Comparison of ENCODE assay signal across 12 mouse cellular contexts in genomic region chr12:104584408-104584807, GRCm38 (mm10).
DNase-seq lines count a peak whose midpoint lies in the region; ATAC-seq and TF ChIP-seq lines count a peak whose summit lies in the region.
"Had no signal": no experiment of that assay in that cellular context is flagged by ENCODE, and none has a peak within 500 bp of the region (broad histone marks: within the 10 kb centered on the region; RNA-seq: fewer than 3 reads in every experiment).

No protein-coding gene starts in this region.

- H3K9ac ChIP-seq in hindbrain, embryonic 12.5 days: no peak overlapping the region
- no peak overlapping the region for H3K9ac ChIP-seq in intestine, embryonic 15.5 days
- no peak overlapping the region for H3K9ac ChIP-seq in stomach, postnatal 0 days (ENCODE audit: low read length)
- H3K9ac ChIP-seq: limb, embryonic 12.5 days had no signal

- ATAC-seq in hindbrain, embryonic 12.5 days (ENCODE audit: low FRiP score): no peak
- ATAC-seq in intestine, embryonic 15.5 days: no peak
- no peak for ATAC-seq in stomach, postnatal 0 days (ENCODE audit: low FRiP score, low TSS enrichment)

- TF ChIP-seq POLR2A in testis, adult 2 months (IDR thresholded peaks at IDR 0.05; ENCODE audit: control insufficient read depth, low read depth, low read length): no peak

- 63% methylated on average over 9 of the region's 9 CpGs for WGBS in hindbrain, embryonic 10.5 days
- WGBS in hindbrain, embryonic 12.5 days: 75% methylated on average over 9 of the region's 9 CpGs
- 51% methylated on average over 9 of the region's 9 CpGs for WGBS in intestine, embryonic 15.5 days
- 57% methylated on average over 9 of the region's 9 CpGs for WGBS in stomach, postnatal 0 days

- intact Hi-C loops in left cerebral cortex, postnatal 10 days (cut with DNase I): no loop called here

- DNase-seq in hindbrain, embryonic 10.5 days (ENCODE audit: low spot score): no peak
- DNase-seq in testis, postnatal 10 days (ENCODE audit: low spot score): no peak
- no peak for DNase-seq in stomach, postnatal 0 days (ENCODE audit: low spot score)
- DNase-seq in ovary, postnatal 14 days (ENCODE audit: low spot score): no peak
- no peak for DNase-seq in left cerebral cortex, postnatal 10 days (ENCODE audit: extremely low spot score in 1 of 2, low spot score in 2 of 2)
- DNase-seq: cerebellum, postnatal 25 days; spleen, adult 18-20 months; thymus, postnatal 14 days had no signal

- H3K4me2 ChIP-seq in hindbrain, embryonic 12.5 days (replicated peaks): no peak overlapping the region; the same call in 1 of the 2 replicates
- peak overlapping the region; percentile 31 for H3K4me2 ChIP-seq in intestine, embryonic 15.5 days (replicated peaks)
- 0 out of 2 replicates have a peak overlapping the region, but pooled peaks have one; percentile 27 for H3K4me2 ChIP-seq in stomach, postnatal 0 days (replicated peaks; ENCODE audit: low read depth)
- H3K4me2 ChIP-seq: limb, embryonic 12.5 days had no signal

- no peaks in the 10 kb centered on the region; the same call in 1 of the 2 replicates for H3K27me3 ChIP-seq in hindbrain, embryonic 10.5 days (ENCODE audit: insufficient read depth, poor library complexity, severe bottlenecking)
- no peaks in the 10 kb centered on the region; the same call in 1 of the 2 replicates for H3K27me3 ChIP-seq in hindbrain, embryonic 12.5 days
- H3K27me3 ChIP-seq in testis, adult 2 months (ENCODE audit: control insufficient read depth, insufficient read depth, low read length): no peaks in the 10 kb centered on the region
- H3K27me3 ChIP-seq in intestine, embryonic 15.5 days (replicated peaks): 0 out of 2 replicates have a peak, but pooled peaks cover 4% of the 10 kb centered on the region
- H3K27me3 ChIP-seq in stomach, postnatal 0 days (ENCODE audit: control insufficient read depth, insufficient read depth, low read length): no peaks in the 10 kb centered on the region

- no peak for TF ChIP-seq CTCF in testis, adult 2 months (IDR thresholded peaks at IDR 0.05; ENCODE audit: control insufficient read depth, insufficient read depth, insufficient replicate concordance, low read depth, low read length)
- no peak for TF ChIP-seq CTCF in stomach, postnatal 0 days (IDR thresholded peaks at IDR 0.05; ENCODE audit: low read depth)

- 0 out of 2 replicates have a peak overlapping the region, but pooled peaks have one; percentile 11 for H3K4me3 ChIP-seq in hindbrain, embryonic 10.5 days
- H3K4me3 ChIP-seq in hindbrain, embryonic 12.5 days: no peak overlapping the region
- H3K4me3 ChIP-seq in testis, adult 2 months (ENCODE audit: control insufficient read depth, low read depth, low read length): peak overlapping the region; percentile 57
- no peak overlapping the region for H3K4me3 ChIP-seq in intestine, embryonic 15.5 days (replicated peaks)
- H3K4me3 ChIP-seq in stomach, postnatal 0 days (ENCODE audit: low read depth, low read length): no peak overlapping the region
- H3K4me3 ChIP-seq: limb, embryonic 12.5 days had no signal

- peaks cover 8% of the 10 kb centered on the region; the same call in 1 of the 2 replicates for H3K4me1 ChIP-seq in hindbrain, embryonic 10.5 days (replicated peaks)
- H3K4me1 ChIP-seq in hindbrain, embryonic 12.5 days: no peaks in the 10 kb centered on the region
- peaks cover 9% of the 10 kb centered on the region for H3K4me1 ChIP-seq in testis, adult 2 months (ENCODE audit: control insufficient read depth, insufficient read depth, low read length)
- H3K4me1 ChIP-seq in intestine, embryonic 15.5 days (replicated peaks): no peaks in the 10 kb centered on the region
- H3K4me1 ChIP-seq in stomach, postnatal 0 days (replicated peaks; ENCODE audit: control insufficient read depth, insufficient read depth): no peaks in the 10 kb centered on the region

- H3K36me3 ChIP-seq in hindbrain, embryonic 10.5 days: no peaks in the 10 kb centered on the region
- no peaks in the 10 kb centered on the region for H3K36me3 ChIP-seq in hindbrain, embryonic 12.5 days
- H3K36me3 ChIP-seq in testis, adult 2 months (ENCODE audit: control insufficient read depth, insufficient read depth, low read length): no peaks in the 10 kb centered on the region
- no peaks in the 10 kb centered on the region for H3K36me3 ChIP-seq in intestine, embryonic 15.5 days
- no peaks in the 10 kb centered on the region for H3K36me3 ChIP-seq in stomach, postnatal 0 days (ENCODE audit: control insufficient read depth, insufficient read depth, low read length)
- H3K36me3 ChIP-seq: limb, embryonic 12.5 days had no signal

- no peak for TF ChIP-seq EP300 in stomach, postnatal 0 days (optimal IDR thresholded peaks at IDR 0.05)

- H3K9me3 ChIP-seq in hindbrain, embryonic 10.5 days: no peaks in the 10 kb centered on the region
- H3K9me3 ChIP-seq in hindbrain, embryonic 12.5 days (replicated peaks): no peaks in the 10 kb centered on the region
- H3K9me3 ChIP-seq in intestine, embryonic 15.5 days: no peaks in the 10 kb centered on the region
- no peaks in the 10 kb centered on the region for H3K9me3 ChIP-seq in stomach, postnatal 0 days (ENCODE audit: control insufficient read depth, low read length)
- H3K9me3 ChIP-seq: limb, embryonic 12.5 days had no signal

- no peak overlapping the region; the same call in 1 of the 2 replicates for H3K27ac ChIP-seq in hindbrain, embryonic 10.5 days
- H3K27ac ChIP-seq in hindbrain, embryonic 12.5 days: no peak overlapping the region
- no peak overlapping the region for H3K27ac ChIP-seq in testis, adult 2 months (ENCODE audit: control insufficient read depth, insufficient read depth, low read depth, low read length)
- H3K27ac ChIP-seq in intestine, embryonic 15.5 days: no peak overlapping the region
- H3K27ac ChIP-seq in stomach, postnatal 0 days (replicated peaks): no peak overlapping the region
- H3K27ac ChIP-seq: limb, embryonic 12.5 days had no signal

Comparison
In these comparisons a context has a peak if more than half of its experiments do, and no peak if none do; other contexts are left out.
1. H3K4me3 ChIP-seq: peak in hindbrain, embryonic 10.5 days (single experiment) and testis, adult 2 months (single experiment); none in hindbrain, embryonic 12.5 days (single experiment), intestine, embryonic 15.5 days (single experiment) and stomach, postnatal 0 days (single experiment).